Mouse (Mus musculus) limb, embryonic 15.5 days (tissue): Measurements from ENCODE around the gene Il10ra. TPM values are rescaled to one million over a fixed set of nuclear protein-coding genes. Genes with fewer than 3 reads are reported as not detected.

Experiments used
- ATAC-seq: fragments of 200-750 bp; cut with Nextera tagmentation; 2 replicates; pipeline ENCODE4 v1.8.0; 2017; ENCODE audit warnings: low read depth, moderate TSS enrichment; ENCODE audit not compliant: insufficient number of reproducible peaks, low FRiP score, low TSS enrichment
- H3K27ac ChIP-seq: fragments of 300-500 bp; sonication (generic); 2 replicates; pipeline ENCODE4 v1.5.1; 2015; ENCODE audit warnings: moderate library complexity, mild to moderate bottlenecking, inconsistent platforms
- H3K27me3 ChIP-seq: fragments of 300-500 bp; sonication (generic); 2 replicates; pipeline ENCODE4 v1.6.1; 2015; ENCODE audit warnings: inconsistent platforms
- H3K36me3 ChIP-seq: fragments of 300-500 bp; sonication (generic); 2 replicates; pipeline ENCODE4 v1.6.1; 2015; ENCODE audit warnings: inconsistent platforms
- H3K4me1 ChIP-seq: fragments of 300-500 bp; sonication (generic); 2 replicates; pipeline ENCODE4 v1.6.1; 2015; ENCODE audit warnings: inconsistent platforms
- H3K4me2 ChIP-seq: fragments of 300-500 bp; sonication (generic); 2 replicates; pipeline ENCODE4 v1.6.1; 2015; ENCODE audit warnings: mild to moderate bottlenecking, inconsistent platforms
- H3K4me3 ChIP-seq: fragments of 300-500 bp; sonication (generic); 2 replicates; pipeline ENCODE4 v1.5.1; 2015; ENCODE audit warnings: mild to moderate bottlenecking, inconsistent platforms
- H3K9ac ChIP-seq: fragments of 300-500 bp; sonication (generic); 2 replicates; pipeline ENCODE4 v1.6.1; 2015; ENCODE audit warnings: inconsistent platforms
- H3K9me3 ChIP-seq: fragments of 300-500 bp; sonication (generic); 2 replicates; pipeline ENCODE4 v1.6.1; 2016; ENCODE audit warnings: inconsistent platforms
- WGBS: fragments of 180-500 bp; shearing (Covaris S2); methylation state at CpG from one replicate; pipeline ENCODE4 v1.1.7; 2015; 5-methylcytosine and 5-hydroxymethylcytosine counted together
- polyA plus RNA-seq: library from polyadenylated mRNA; unstranded; fragments of >200 nt; fragmentation: Nextera tagmentation; extraction: Ambion mirVana; gene quantifications from 2 replicates; pipeline ENCODE4 v1.2.1, GENCODE M21; 2015

Gene Il10ra
- polyA plus RNA-seq: 1.3 and 1.4 TPM in 2 replicates

DNA sequence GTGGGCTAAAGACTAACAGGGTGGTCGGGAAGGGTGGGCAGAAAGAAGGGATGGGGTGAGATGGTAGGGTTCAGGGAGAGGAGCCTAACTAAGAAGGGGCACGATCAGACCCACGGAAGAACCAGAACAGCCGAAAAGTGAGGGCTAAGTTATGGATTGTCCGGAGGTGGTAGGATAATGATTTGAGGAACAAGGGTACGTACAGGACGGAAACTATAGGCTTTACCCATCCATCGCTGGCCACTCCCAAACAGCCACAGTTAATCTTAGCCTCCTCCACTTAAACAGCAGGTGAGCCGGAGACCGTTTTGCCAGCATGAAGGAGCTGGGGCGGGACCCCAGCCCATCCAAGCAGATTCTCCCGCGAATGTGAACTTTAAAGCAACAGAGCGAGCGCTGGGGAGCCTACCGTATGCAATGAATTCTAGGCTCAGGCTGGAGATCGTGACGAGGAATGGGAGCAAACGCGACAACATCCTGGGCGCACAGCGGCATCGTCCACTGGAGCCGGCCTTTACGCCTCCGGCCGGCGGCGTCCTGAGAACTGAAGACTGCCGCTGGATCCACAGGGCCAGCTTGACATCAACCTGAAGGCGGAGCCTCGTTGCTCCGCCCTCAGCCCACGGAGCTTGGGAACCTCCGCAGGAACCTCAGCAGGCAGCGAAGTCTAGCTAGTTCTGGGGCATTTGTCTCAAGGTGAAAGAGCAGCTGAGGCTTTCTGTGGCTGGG is at the start of gene Il10ra:
Gene Il10ra, minus strand, starts transcription at position 553 of the 729 bp plus-strand sequence.
- no peak for ATAC-seq

DNA sequence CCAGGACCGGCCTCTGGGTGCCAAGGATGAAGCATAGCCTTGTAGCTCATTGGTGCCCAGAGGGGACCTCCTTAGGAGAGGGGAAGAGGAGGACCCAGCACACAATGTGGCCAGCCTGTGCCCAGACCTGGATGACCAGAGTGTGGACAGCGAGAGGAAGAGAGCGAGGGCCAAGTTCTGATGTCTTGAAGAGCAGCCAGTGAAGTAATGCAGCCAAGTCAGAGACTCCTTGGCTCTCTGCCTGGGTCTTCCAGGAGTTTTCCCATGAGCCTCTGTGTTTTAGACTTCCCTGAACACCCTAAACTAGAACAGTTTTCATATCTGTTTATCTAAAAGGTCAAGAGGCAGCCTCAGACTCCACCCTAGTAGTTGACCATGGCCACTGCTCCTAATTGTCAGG is 48.7 kb upstream of the Il10ra start:
- H3K36me3 ChIP-seq: no peaks in the 10 kb centered on the region
- 0 out of 2 replicates have a peak, but pooled peaks cover 23% of the 10 kb centered on the region for H3K27me3 ChIP-seq
- no peak overlapping the region for H3K4me2 ChIP-seq
- H3K4me3 ChIP-seq: no peak overlapping the region
- no peaks in the 10 kb centered on the region for H3K9me3 ChIP-seq
- peaks cover 13% of the 10 kb centered on the region for H3K4me1 ChIP-seq
- 68% methylated on average over 3 of the region's 3 CpGs for WGBS
- ATAC-seq: no peak
- no peak overlapping the region for H3K27ac ChIP-seq
- H3K9ac ChIP-seq: no peak overlapping the region

More for the DNA sequence above, at the start of gene Il10ra:
- Histone ChIP-seq H3K9ac (no peak within 1 kb of the TSS), H3K9me3 (no peaks in the 10 kb centered on the region), H3K4me2 (peak within 1 kb of the TSS; percentile 86), H3K4me3 (peak within 1 kb of the TSS; percentile 41), H3K4me1 (peaks cover 10% of the 10 kb centered on the region), H3K27me3 (peaks cover 47% of the 10 kb centered on the region), H3K36me3 (no peaks in the 10 kb centered on the region), H3K27ac (no peak within 1 kb of the TSS)
- WGBS: 5% methylated on average over 36 of the region's 36 CpGs

DNA sequence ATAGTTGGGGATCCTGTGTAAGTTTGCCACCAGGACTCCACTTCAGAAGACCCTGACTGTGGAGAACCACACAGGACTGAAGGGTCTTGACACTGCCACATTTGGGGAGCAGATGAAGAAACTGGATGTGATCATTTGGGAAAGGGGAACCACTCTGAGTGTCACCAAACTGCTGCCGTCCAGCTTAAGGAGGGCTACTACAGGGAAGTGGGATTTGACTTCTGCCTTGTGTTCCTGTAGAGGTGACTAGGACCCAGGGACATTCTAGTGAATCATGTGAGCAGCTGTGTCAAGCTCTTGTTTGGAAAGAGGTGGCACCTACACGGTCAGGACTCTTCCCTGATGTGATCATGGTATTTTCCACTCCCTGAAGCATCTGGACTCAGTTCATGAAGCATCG is 45.0 kb upstream of the Il10ra start:
- Histone ChIP-seq H3K27me3 (0 out of 2 replicates have a peak, but pooled peaks cover 15% of the 10 kb centered on the region), H3K9ac (no peak overlapping the region), H3K4me2 (no peak overlapping the region), H3K4me3 (no peak overlapping the region), H3K27ac (no peak overlapping the region), H3K4me1 (peaks cover 13% of the 10 kb centered on the region), H3K9me3 (no peaks in the 10 kb centered on the region), H3K36me3 (no peaks in the 10 kb centered on the region)
- 69% methylated on average over 3 of the region's 3 CpGs for WGBS
- no peak for ATAC-seq

DNA sequence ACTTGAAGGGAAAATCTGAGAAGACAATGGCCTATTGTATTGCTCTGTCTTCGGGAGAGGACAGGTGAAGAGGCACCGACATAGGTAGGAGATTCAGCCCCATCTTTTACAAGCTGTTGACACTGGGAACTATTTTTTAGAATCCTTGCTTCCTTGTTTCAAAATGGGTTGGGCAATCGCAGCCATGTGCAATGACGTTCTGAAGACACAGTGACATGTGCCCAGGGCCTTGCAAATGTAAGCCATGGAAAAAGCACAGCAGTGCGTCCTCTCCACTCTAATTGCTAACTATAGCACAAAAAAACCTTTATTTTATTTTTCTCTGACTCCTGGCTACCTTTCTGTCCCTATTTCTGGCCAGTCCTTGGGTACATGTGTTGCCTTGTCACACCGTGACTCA is 42.9 kb upstream of the Il10ra start:
- Histone ChIP-seq H3K4me1 (peaks cover 2% of the 10 kb centered on the region; the same call in 1 of the 2 replicates), H3K27me3 (0 out of 2 replicates have a peak, but pooled peaks cover 4% of the 10 kb centered on the region), H3K9ac (no peak overlapping the region), H3K36me3 (no peaks in the 10 kb centered on the region), H3K27ac (no peak overlapping the region), H3K4me2 (no peak overlapping the region), H3K9me3 (no peaks in the 10 kb centered on the region), H3K4me3 (no peak overlapping the region)
- no peak for ATAC-seq
- whole genome bisulfite sequencing: 79% methylated on average over 6 of the region's 6 CpGs

DNA sequence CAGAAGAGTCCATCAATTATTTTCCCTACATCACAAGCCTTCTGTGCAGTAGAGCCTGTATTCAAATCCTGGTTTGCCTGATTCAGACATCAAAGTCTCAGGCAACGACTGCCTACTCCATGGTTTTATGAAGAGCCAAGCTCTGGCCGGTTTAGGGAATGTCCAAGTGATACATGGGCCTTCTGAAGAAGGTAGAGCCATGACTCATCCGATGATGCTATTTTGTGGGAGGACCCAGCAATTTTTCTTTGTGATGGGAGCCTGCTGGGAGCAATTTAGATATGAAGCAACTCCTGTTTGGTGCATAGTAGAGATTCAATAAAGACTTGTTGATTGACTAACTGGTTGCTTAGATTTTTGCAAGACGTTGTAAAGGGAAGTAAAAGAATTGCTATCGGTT is 39.6 kb upstream of the Il10ra start:
- H3K4me1 ChIP-seq: no peaks in the 10 kb centered on the region
- 80% methylated on average over 5 of the region's 5 CpGs for WGBS

DNA sequence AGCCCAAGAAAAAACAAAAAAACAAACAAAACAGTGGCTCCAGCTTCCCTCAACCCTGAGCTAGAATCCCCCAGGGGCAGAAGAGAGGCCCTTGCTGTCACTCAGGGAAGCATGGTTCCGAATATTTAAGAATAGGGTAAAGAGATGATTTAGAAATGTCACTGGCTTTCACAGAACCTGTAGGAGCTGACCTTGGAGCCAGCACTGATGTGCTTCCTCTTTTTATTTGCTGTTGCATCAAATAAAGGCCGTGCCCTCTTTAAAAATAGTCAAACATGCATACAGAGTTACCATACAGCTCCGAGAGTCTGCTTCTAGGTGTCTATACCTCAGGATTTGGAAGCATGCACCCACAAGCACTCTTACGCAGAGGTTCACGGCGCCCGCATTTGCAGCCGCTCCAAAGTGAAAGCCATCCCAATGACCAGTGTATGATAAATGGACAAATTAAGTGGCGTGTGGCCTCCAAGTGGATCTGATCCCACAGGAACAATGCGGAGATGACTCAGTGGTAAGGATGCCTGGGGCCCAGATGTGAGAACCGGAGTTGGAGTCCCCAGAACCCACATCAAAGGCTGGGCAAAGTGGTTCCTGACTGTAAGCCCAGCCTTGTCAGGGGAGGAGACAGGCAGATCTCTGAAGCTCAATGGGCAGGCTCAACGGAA is 37.9 kb upstream of the Il10ra start:
- WGBS: 78% methylated on average over 12 of the region's 12 CpGs
- Histone ChIP-seq H3K36me3 (no peaks in the 10 kb centered on the region), H3K27me3 (no peaks in the 10 kb centered on the region), H3K4me1 (no peaks in the 10 kb centered on the region), H3K9me3 (no peaks in the 10 kb centered on the region), H3K4me2 (no peak overlapping the region), H3K9ac (no peak overlapping the region), H3K27ac (no peak overlapping the region), H3K4me3 (no peak overlapping the region)
- ATAC-seq: no peak

More for the DNA sequence above, 39.6 kb upstream of the Il10ra start:
- no peak for ATAC-seq
- Histone ChIP-seq H3K4me2 (no peak overlapping the region), H3K27me3 (no peaks in the 10 kb centered on the region), H3K36me3 (no peaks in the 10 kb centered on the region), H3K4me3 (no peak overlapping the region), H3K9me3 (no peaks in the 10 kb centered on the region), H3K9ac (no peak overlapping the region), H3K27ac (no peak overlapping the region)

DNA sequence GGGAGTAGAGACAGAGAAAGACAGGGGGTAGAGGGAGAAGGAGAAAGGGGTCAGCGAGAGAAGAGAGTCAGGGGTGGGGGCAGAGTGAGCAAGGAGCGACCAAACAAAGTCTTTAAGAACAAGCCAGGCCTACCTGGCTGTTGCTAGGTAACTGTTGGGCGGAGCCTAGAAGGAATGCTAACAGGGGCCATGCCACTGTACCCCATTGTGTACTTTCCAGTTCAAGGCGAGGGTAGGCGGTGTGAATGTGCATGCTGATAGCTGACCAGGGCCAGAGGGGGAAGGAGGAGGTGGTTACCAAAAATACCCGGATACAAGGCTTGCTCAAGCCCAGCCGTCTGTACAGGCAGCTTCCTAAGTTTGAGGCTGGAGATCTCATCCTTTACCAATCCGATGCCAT is 32.8 kb upstream of the Il10ra start:
- H3K27me3 ChIP-seq: no peaks in the 10 kb centered on the region
- WGBS: 89% methylated on average over 8 of the region's 8 CpGs
- H3K36me3 ChIP-seq: no peaks in the 10 kb centered on the region
- H3K9ac ChIP-seq: no peak overlapping the region
- no peak overlapping the region for H3K27ac ChIP-seq
- no peaks in the 10 kb centered on the region for H3K9me3 ChIP-seq
- no peak for ATAC-seq
- peaks cover 11% of the 10 kb centered on the region; the same call in 1 of the 2 replicates for H3K4me1 ChIP-seq
- H3K4me2 ChIP-seq: no peak overlapping the region
- no peak overlapping the region for H3K4me3 ChIP-seq

DNA sequence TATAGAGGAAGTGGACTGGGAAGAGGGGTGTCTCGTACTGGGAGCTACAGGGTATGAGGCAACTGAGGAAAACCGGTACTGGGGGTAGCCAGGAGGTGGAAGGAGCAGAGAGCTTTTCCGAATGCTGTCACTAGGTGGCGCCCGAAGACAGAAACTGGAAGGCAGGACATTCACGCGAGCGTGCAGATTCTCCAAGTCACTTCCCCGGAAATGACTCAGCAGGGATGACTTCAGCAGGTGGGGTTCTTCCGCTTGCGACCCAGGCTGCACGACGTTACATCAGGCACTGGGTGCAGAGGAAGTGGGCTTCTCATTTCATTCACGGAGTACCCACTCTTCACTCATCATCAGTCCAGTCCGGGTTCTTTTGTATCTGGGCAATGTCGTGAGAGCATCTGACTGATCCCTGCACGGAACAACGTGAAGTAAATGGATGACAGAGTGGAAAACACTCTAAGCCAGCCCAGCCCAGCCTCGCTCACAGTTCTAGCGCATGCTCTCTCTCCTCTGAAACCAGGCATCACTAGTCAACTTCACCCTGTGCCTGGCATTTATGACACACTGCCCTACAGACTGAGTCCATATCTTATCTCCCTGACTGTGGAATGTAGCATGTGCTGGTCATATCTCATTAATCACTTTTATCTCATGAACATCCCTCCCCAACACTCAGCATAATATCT is 31.6 kb upstream of the Il10ra start:
- H3K9ac ChIP-seq: peak overlapping the region; percentile 17; the same call in 1 of the 2 replicates
- H3K4me3 ChIP-seq: peak overlapping the region; percentile 36
- 14% methylated on average over 20 of the region's 20 CpGs for WGBS
- ATAC-seq: peak; percentile 75
- peaks cover 11% of the 10 kb centered on the region; the same call in 1 of the 2 replicates for H3K4me1 ChIP-seq
- no peaks in the 10 kb centered on the region for H3K9me3 ChIP-seq
- no peaks in the 10 kb centered on the region for H3K27me3 ChIP-seq
- H3K36me3 ChIP-seq: no peaks in the 10 kb centered on the region
- H3K4me2 ChIP-seq: peak overlapping the region; percentile 50
- H3K27ac ChIP-seq: no peak overlapping the region

DNA sequence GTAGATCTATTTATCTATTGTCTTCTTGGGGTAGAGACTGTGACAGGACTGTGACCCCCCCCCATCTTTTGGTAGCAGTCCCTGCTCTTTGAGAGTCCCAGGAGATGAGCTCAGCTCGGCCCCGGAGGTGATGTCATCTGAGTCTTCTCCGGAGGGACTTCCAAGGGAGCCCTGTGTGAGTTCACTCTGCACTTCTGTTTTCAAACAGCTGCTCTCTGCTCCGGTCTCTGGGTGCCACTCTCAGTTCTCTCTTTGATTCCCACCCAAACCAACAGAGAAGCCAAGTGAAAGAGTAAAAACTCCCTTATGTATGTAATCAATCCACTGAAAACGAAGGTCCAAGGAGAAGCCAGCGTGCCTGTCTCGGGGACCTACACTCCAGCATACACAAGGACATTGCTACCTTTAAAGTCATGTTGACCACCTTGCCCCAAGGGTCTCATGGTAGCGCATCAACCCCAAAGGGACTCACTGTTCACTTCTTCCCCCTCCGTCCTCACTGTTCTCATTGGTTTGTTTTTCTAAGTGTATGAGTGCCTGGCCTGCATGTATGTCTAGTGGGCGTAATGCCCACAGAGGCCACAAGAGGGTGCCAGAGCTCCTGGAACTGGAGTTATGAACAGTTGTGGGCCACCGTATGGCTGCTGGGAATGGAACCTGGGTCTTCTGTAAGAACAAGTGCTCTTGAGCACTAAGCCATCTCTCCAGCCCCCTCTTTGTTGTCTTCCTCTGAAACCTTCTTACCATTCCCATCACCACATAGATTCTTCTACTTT is 30.5 kb upstream of the Il10ra start:
- H3K36me3 ChIP-seq: no peaks in the 10 kb centered on the region
- no peak overlapping the region for H3K4me2 ChIP-seq
- no peak overlapping the region for H3K4me3 ChIP-seq
- ATAC-seq: no peak
- H3K4me1 ChIP-seq: peaks cover 11% of the 10 kb centered on the region; the same call in 1 of the 2 replicates
- 72% methylated on average over 11 of the region's 11 CpGs for WGBS
- H3K9ac ChIP-seq: no peak overlapping the region
- H3K9me3 ChIP-seq: no peaks in the 10 kb centered on the region
- H3K27me3 ChIP-seq: no peaks in the 10 kb centered on the region
- no peak overlapping the region for H3K27ac ChIP-seq

DNA sequence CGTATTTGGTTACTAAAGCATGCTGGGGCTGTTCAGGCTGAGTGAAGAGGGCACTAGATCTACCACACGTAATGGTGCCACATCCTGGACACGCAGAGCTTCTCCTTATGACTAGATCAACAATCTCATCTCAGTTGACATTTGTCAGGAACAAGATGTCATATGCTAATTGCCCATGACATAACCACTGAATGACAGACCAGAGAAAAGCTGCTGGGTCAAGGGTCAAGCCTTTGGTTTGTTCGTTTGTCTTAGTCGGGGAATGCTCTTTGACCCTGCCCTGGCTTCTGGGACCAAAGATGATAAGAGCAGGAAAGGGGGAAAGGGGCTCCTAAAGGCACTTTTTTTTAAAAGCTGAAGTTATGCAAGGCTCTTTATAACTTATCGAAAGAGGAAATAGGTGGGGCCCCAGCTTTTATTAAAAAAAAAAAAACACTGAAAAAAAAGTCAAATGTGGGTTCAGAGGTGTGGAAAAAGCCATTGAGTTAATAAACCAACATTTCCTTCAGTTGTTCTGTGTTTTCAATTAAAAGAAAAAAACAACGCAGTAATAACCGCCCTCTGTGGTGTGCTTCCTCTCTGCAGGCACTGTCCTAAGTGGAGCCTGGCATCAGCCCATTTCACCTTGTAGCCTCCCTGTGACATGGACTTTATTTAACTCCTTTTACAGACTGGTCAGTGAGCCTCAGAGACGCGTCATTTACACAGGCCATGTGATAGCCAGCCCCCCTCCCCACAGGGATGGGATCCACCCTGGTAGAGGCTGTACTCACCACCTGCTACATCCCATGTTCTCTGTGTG is 25.5 kb upstream of the Il10ra start:
- no peak overlapping the region for H3K4me2 ChIP-seq
- H3K4me3 ChIP-seq: no peak overlapping the region
- H3K4me1 ChIP-seq: no peaks in the 10 kb centered on the region
- H3K9ac ChIP-seq: no peak overlapping the region
- H3K9me3 ChIP-seq: no peaks in the 10 kb centered on the region
- no peak overlapping the region for H3K27ac ChIP-seq
- H3K27me3 ChIP-seq: no peaks in the 10 kb centered on the region
- H3K36me3 ChIP-seq: no peaks in the 10 kb centered on the region
- ATAC-seq: no peak
- WGBS: 44% methylated on average over 10 of the region's 10 CpGs
